Mouse (Mus musculus) hindbrain, embryonic 16.5 days (tissue): ENCODE results near the gene Pygm. TPM values are rescaled to one million over a fixed set of nuclear protein-coding genes. Genes with fewer than 3 reads are reported as not detected.
A peak's percentile ranks its signal among the peaks of the same experiment; 100 is the strongest.

Source experiments
- ATAC-seq: fragments of 200-750 bp; cut with Nextera tagmentation; 2 replicates; pipeline ENCODE4 v1.8.0; 2017; ENCODE audit warnings: moderate TSS enrichment, moderate library complexity
- H3K27ac ChIP-seq: fragments of 300-500 bp; sonication (generic); 2 replicates; pipeline ENCODE4 v1.5.1; 2014; ENCODE audit warnings: low read depth, mild to moderate bottlenecking, control low read depth, low read length, moderate library complexity
- H3K27me3 ChIP-seq: fragments of 300-500 bp; sonication (generic); replicated peaks from 2 replicates; pipeline ENCODE4 v1.6.1; 2014; ENCODE audit warnings: low read length; ENCODE audit not compliant: control insufficient read depth, insufficient read depth
- H3K36me3 ChIP-seq: fragments of 300-500 bp; sonication (generic); 2 replicates; pipeline ENCODE4 v1.6.1; 2014; ENCODE audit warnings: mild to moderate bottlenecking, low read length, moderate library complexity, mixed read lengths; ENCODE audit not compliant: control insufficient read depth, insufficient read depth
- H3K4me1 ChIP-seq: fragments of 300-500 bp; sonication (generic); 2 replicates; pipeline ENCODE4 v1.6.1; 2014; ENCODE audit warnings: low read depth, low read length; ENCODE audit not compliant: control insufficient read depth, insufficient read depth
- H3K4me2 ChIP-seq: fragments of 300-500 bp; sonication (generic); 2 replicates; pipeline ENCODE4 v1.6.1; 2014; ENCODE audit warnings: mild to moderate bottlenecking, low read length, control low read depth, moderate library complexity
- H3K4me3 ChIP-seq: fragments of 300-500 bp; sonication (generic); 2 replicates; pipeline ENCODE4 v1.5.1; 2014; ENCODE audit warnings: mild to moderate bottlenecking, low read length, control low read depth, moderate library complexity
- H3K9ac ChIP-seq: fragments of 300-500 bp; sonication (generic); 2 replicates; pipeline ENCODE4 v1.6.1; 2014; ENCODE audit warnings: low read depth, mild to moderate bottlenecking, control low read depth, low read length, moderate library complexity
- H3K9me3 ChIP-seq: fragments of 300-500 bp; sonication (generic); 2 replicates; pipeline ENCODE4 v1.6.1; 2014; ENCODE audit warnings: mild to moderate bottlenecking, low read length, moderate library complexity; ENCODE audit not compliant: control insufficient read depth
- WGBS: fragments of 180-500 bp; shearing (Covaris S2); extraction: QIAGEN DNeasy Blood & Tissue Kit; methylation state at CpG from one replicate; pipeline ENCODE4 v1.1.7; 2014; 5-methylcytosine and 5-hydroxymethylcytosine counted together
- polyA plus RNA-seq: library from polyadenylated mRNA; unstranded; fragments of >200 nt; fragmentation: Nextera tagmentation; extraction: Ambion mirVana; gene quantifications from 2 replicates; pipeline ENCODE4 v1.2.1, GENCODE M21; 2015

The Pygm gene
- 10.2 and 13.2 TPM in 2 replicates for polyA plus RNA-seq

DNA sequence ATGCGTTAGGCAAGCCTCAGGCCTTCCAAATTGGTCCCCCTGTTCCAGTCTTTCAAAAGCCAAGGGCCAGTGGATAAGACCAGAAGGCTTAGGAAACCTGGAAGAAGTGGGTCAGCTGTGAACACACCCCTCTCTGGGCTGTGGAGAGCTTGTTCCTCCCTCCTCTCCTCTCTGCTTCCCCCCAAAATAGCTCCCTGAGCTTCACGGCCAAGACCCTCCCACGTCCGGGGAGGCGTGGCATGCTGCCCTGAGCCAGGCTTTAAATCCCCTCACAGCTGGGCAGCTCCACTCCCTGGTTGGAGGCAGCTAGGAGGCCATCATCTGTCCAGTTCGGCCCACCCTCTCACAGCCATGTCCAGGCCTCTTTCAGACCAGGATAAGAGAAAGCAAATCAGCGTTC is at the start of gene Pygm:
Gene Pygm, plus strand, starts transcription at position 272 of the 400 bp plus-strand sequence.
- no peak within 1 kb of the TSS; the same call in 1 of the 2 replicates for H3K9ac ChIP-seq
- ATAC-seq = no peak

DNA sequence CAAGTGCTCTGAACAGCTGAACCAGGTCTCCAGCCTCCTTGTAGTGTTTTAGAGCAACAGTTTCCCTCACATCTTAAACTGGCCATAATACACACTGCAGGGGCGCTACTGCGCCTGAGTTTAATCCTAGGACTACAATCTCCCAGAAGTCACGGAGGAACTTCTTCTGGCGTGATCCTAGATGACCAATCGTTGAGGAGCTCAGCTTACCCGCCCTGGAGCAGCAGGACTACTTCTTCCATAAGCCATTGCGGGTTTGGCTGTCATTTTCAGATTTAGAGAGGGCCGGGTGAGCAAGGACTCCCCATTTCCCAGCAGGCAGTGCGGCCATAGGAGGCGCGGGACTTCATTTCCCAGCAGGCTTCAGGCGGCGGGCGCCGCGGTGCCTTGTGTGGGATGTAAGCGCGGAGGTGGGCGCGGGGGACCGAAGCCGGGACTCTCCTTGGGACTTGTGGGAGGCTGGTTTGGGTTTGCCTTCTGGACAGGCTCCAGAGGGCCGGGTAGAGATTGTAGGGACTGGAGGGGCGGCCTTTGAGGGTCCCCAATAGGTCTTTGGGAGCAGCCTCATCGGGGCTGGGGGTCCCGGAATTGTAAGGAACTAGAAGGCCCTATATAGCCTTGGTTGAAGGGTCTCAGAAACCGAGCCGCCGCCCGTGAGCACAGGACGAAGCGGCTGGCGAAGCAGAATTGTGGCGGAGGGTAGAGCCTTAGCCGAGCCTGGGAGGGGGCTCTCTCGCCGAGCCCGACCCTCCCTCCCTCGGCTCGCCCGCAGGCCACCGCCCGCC is 49.3 kb upstream of the Pygm start, which contains the start of gene Men1:
Gene Men1, plus strand, starts transcription at position 307 of the 785 bp plus-strand sequence.
- WGBS = under 1% methylated on average over 34 of the region's 43 CpGs
- H3K9me3 ChIP-seq = no peaks in the 10 kb centered on the region
- H3K4me3 ChIP-seq = peak within 1 kb of the TSS; percentile 80
- H3K27me3 ChIP-seq = no peaks in the 10 kb centered on the region
- peak within 1 kb of the TSS; percentile 82 for H3K27ac ChIP-seq
- peak; percentile 96 for ATAC-seq
- H3K4me2 ChIP-seq = peak within 1 kb of the TSS; percentile 79
- peak within 1 kb of the TSS; percentile 79 for H3K9ac ChIP-seq
- peaks cover 26% of the 10 kb centered on the region for H3K4me1 ChIP-seq
- peaks cover 30% of the 10 kb centered on the region for H3K36me3 ChIP-seq

More for the DNA sequence above, at the start of gene Pygm:
- no peak within 1 kb of the TSS; the same call in none of the 2 replicates for H3K27ac ChIP-seq
- H3K27me3 ChIP-seq = no peaks in the 10 kb centered on the region
- H3K4me2 ChIP-seq = peak within 1 kb of the TSS; percentile 1; the same call in 1 of the 2 replicates
- H3K4me3 ChIP-seq = no peak within 1 kb of the TSS
- H3K9me3 ChIP-seq = no peaks in the 10 kb centered on the region
- WGBS = 19% methylated on average over 7 of the region's 7 CpGs
- H3K36me3 ChIP-seq = no peaks in the 10 kb centered on the region
- H3K4me1 ChIP-seq = 0 out of 2 replicates have a peak, but pooled peaks cover 6% of the 10 kb centered on the region

DNA sequence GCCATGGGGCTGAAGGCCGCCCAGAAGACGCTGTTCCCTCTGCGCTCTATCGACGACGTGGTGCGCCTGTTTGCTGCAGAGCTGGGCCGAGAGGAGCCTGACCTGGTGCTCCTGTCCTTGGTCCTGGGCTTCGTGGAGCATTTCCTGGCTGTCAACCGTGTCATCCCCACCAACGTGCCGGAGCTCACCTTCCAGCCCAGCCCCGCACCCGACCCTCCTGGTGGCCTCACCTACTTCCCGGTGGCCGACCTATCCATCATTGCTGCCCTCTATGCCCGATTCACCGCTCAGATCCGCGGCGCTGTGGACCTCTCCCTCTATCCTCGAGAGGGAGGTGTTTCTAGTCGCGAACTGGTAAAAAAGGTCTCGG is 48.8 kb upstream of the Pygm start:
- peak overlapping the region; percentile 79 for H3K9ac ChIP-seq
- H3K4me1 ChIP-seq = peaks cover 28% of the 10 kb centered on the region
- ATAC-seq = no peak; the same call in 1 of the 2 replicates
- H3K4me2 ChIP-seq = peak overlapping the region; percentile 79
- peaks cover 36% of the 10 kb centered on the region for H3K36me3 ChIP-seq
- H3K9me3 ChIP-seq = no peaks in the 10 kb centered on the region
- peak overlapping the region; percentile 80 for H3K4me3 ChIP-seq
- H3K27me3 ChIP-seq = no peaks in the 10 kb centered on the region
- 0% methylated on average over 16 of the region's 25 CpGs for WGBS
- H3K27ac ChIP-seq = peak overlapping the region; percentile 82

DNA sequence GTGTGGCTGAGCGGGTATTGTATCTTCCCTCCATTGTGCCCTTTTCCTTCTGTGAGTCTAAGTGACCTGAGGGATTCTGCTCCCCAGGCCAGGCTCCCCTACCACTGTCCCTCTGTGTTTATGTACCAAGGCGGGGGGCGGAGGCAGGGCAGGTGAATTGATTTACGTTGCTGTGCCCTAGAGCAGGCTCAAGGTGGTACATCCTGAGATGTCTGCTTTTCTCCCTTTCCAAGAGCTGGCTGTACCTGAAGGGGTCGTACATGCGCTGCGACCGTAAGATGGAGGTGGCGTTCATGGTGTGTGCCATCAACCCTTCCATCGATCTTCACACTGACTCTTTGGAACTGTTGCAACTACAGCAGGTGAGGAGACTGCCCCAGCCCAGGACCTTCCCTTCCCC is 47.3 kb upstream of the Pygm start:
- Histone ChIP-seq H3K36me3 (peaks cover 39% of the 10 kb centered on the region), H3K4me2 (peak overlapping the region; percentile 79), H3K27me3 (no peaks in the 10 kb centered on the region), H3K9me3 (no peaks in the 10 kb centered on the region), H3K4me3 (peak overlapping the region; percentile 80; the same call in 1 of the 2 replicates), H3K27ac (no peak overlapping the region), H3K4me1 (peaks cover 35% of the 10 kb centered on the region), H3K9ac (peak overlapping the region; percentile 79; the same call in 1 of the 2 replicates)
- no peak for ATAC-seq
- 94% methylated on average over 10 of the region's 10 CpGs for WGBS

DNA sequence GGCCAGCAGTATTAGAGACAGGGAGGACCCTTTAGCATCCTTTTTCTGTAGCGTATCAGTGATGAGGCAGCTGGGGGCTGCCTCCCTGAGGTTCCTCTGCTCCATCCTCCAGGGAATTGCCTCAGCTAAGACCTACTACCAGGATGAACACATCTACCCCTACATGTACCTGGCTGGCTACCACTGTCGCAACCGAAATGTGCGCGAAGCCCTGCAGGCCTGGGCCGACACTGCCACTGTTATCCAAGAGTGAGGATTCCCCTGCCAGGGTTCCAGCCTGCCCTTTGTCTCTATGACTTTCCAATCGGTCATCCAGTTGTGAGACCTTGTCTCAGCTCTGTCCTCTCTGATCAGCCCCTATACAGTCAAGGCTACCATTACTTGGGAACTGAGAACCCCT is 46.0 kb upstream of the Pygm start:
- 95% methylated on average over 7 of the region's 7 CpGs for WGBS
- Histone ChIP-seq H3K9me3 (no peaks in the 10 kb centered on the region), H3K4me1 (peaks cover 34% of the 10 kb centered on the region)

DNA sequence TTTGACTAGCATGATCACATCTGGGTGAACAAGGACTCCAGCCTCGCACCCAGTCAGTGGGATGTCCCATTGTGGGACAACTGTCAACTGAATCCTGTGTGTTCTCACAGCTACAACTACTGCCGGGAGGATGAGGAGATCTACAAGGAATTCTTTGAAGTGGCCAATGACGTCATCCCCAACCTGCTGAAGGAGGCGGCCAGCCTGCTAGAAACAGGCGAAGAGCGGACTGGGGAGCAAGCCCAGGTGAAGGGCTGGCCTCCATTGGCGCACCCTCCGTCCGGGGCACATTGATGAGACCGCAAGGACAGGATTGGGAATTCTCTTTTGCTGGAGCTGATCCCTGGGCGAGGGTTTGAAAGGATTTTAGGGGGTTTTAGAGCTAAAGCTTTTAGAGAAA is 45.5 kb upstream of the Pygm start:
- no peak overlapping the region for H3K9ac ChIP-seq
- H3K27me3 ChIP-seq = no peaks in the 10 kb centered on the region
- H3K4me2 ChIP-seq = no peak overlapping the region
- no peak overlapping the region for H3K27ac ChIP-seq
- peaks cover 34% of the 10 kb centered on the region for H3K4me1 ChIP-seq
- ATAC-seq = no peak
- 96% methylated on average over 11 of the region's 11 CpGs for WGBS
- H3K36me3 ChIP-seq = peaks cover 43% of the 10 kb centered on the region
- no peak overlapping the region for H3K4me3 ChIP-seq
- H3K9me3 ChIP-seq = no peaks in the 10 kb centered on the region

More for the DNA sequence above, 46.0 kb upstream of the Pygm start:
- no peak overlapping the region for H3K4me3 ChIP-seq
- no peak overlapping the region for H3K4me2 ChIP-seq
- H3K27me3 ChIP-seq = no peaks in the 10 kb centered on the region
- H3K36me3 ChIP-seq = peaks cover 41% of the 10 kb centered on the region
- H3K9ac ChIP-seq = no peak overlapping the region
- H3K27ac ChIP-seq = no peak overlapping the region
- no peak for ATAC-seq

DNA sequence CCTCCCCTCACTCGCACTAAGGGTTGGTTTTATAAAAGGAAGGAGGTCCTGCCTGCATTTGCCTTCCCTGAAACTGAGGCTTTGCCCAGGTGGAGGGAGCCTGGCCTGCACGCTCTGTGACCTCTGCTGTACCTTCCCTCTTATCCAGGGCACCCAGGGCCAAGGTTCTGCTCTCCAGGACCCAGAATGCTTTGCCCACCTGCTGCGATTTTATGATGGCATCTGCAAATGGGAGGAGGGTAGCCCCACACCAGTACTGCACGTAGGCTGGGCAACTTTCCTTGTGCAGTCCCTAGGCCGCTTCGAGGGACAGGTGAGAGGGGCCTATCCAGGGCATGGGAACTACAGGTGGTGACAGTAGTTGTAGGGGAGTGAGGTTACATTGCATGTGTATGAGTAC is 45.0 kb upstream of the Pygm start:
- Histone ChIP-seq H3K36me3 (peaks cover 45% of the 10 kb centered on the region), H3K4me2 (no peak overlapping the region)

DNA sequence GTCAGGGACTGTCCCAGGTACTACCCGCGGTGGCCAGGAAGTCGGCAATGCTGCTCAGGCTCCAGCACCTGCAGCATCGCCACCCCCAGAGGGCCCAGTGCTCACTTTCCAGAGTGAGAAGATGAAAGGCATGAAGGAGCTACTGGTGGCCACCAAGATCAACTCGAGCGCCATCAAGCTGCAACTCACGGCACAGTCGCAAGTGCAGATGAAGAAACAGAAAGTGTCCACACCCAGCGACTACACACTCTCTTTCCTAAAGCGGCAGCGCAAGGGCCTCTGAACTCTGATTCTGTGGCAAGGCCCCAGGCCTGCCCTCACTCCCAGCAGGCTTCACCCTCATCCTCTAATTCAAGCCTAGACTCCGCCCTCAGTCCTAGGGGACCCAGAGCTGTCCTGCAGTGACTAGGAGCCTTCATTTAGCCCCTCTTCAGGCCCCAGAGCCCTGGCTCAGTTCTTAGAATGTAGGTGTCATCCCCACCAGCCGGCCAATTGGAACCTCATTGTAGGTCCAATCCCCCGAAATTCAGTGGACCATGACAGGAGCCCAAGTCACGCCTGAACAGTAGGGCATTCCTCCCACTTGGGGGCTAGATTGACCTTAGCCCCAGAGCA is 44.2 kb upstream of the Pygm start:
- WGBS = 76% methylated on average over 14 of the region's 15 CpGs
- Histone ChIP-seq H3K27me3 (no peaks in the 10 kb centered on the region), H3K36me3 (peaks cover 48% of the 10 kb centered on the region), H3K27ac (peak overlapping the region; percentile 20; the same call in 1 of the 2 replicates), H3K9me3 (no peaks in the 10 kb centered on the region), H3K9ac (no peak overlapping the region), H3K4me1 (peaks cover 29% of the 10 kb centered on the region), H3K4me2 (no peak overlapping the region; the same call in 1 of the 2 replicates), H3K4me3 (0 out of 2 replicates have a peak overlapping the region, but pooled peaks have one; percentile 63)
- no peak for ATAC-seq

More for the DNA sequence above, 45.0 kb upstream of the Pygm start:
- Histone ChIP-seq H3K9ac (no peak overlapping the region), H3K4me3 (no peak overlapping the region), H3K9me3 (no peaks in the 10 kb centered on the region), H3K4me1 (peaks cover 33% of the 10 kb centered on the region), H3K27ac (no peak overlapping the region), H3K27me3 (no peaks in the 10 kb centered on the region)
- no peak for ATAC-seq
- WGBS = 96% methylated on average over 6 of the region's 6 CpGs
